Mouse (Mus musculus) CH12.LX (cell line): ENCODE results near the gene Ccdc184. TPM values are rescaled to one million over a fixed set of nuclear protein-coding genes. Genes with fewer than 3 reads are reported as not detected.

ENCODE experiments used
- DNase-seq: peaks from one replicate; pipeline ENCODE4 v3.0.0-alpha.2; 2013; ENCODE audit errors: extremely low read depth
- H3K27ac ChIP-seq: 2 replicates; pipeline ENCODE4 v1.5.1; 2012; ENCODE audit warnings: low read depth, mild to moderate bottlenecking, control low read depth, moderate library complexity; ENCODE audit not compliant: insufficient read depth
- H3K27me3 ChIP-seq: replicated peaks from 2 replicates; pipeline ENCODE3; 2012; ENCODE audit warnings: inconsistent platforms
- H3K36me3 ChIP-seq, 2 experiments: replicated peaks in 1 of 2; 2 replicates each; pipeline versions ENCODE3 to v1.6.1; 2012; ENCODE audit warnings: inconsistent platforms in 1 of 2, low read length in 1 of 2, mild to moderate bottlenecking in 1 of 2, mixed read lengths in 1 of 2, moderate library complexity in 1 of 2; ENCODE audit not compliant: control insufficient read depth in 1 of 2, insufficient read depth in 1 of 2
- H3K4me1 ChIP-seq, 2 experiments: 2 replicates each; pipeline ENCODE4 v1.6.1; 2012; ENCODE audit warnings: inconsistent platforms in 1 of 2, moderate library complexity in 1 of 2; ENCODE audit not compliant: insufficient read depth in 2 of 2, control insufficient read depth in 1 of 2
- H3K4me2 ChIP-seq: 2 replicates; pipeline ENCODE4 v1.6.1; 2012; ENCODE audit warnings: low read depth, mild to moderate bottlenecking, control low read depth; ENCODE audit not compliant: poor library complexity, insufficient read depth, severe bottlenecking
- H3K4me3 ChIP-seq, 3 experiments: fragments of 150-350 bp in 1 of 3; sonication (generic) in 1 of 3; replicated peaks in 1 of 3; 2 replicates each; pipeline versions ENCODE3 to v1.5.1; 2011 to 2012; ENCODE audit warnings: low read depth in 2 of 3, low read length in 2 of 3, mild to moderate bottlenecking in 2 of 3, moderate library complexity in 2 of 3, control low read depth in 1 of 3, improper control_type of control experiment in 1 of 3, inconsistent platforms in 1 of 3, mixed read lengths in 1 of 3; ENCODE audit not compliant: poor library complexity in 1 of 3
- H3K79me2 ChIP-seq: replicated peaks from 2 replicates; pipeline ENCODE4 v1.6.1; 2012; ENCODE audit warnings: mild to moderate bottlenecking, moderate library complexity; ENCODE audit not compliant: control insufficient read depth, poor library complexity, insufficient read depth, severe bottlenecking; ENCODE audit errors: extremely low read depth
- H3K9ac ChIP-seq: 2 replicates; pipeline ENCODE4 v1.6.1; 2012; ENCODE audit warnings: low read depth, mild to moderate bottlenecking, control low read depth, moderate library complexity; ENCODE audit not compliant: insufficient read depth
- H3K9me3 ChIP-seq: replicated peaks from 2 replicates; pipeline ENCODE3; 2012; ENCODE audit warnings: low read length, inconsistent platforms, mixed read lengths
- BHLHE40 ChIP-seq: IDR thresholded peaks from 2 replicates; pipeline ENCODE4 v1.6.1; 2011; ENCODE audit warnings: mild to moderate bottlenecking, low read depth, low read length, improper control_type of control experiment
- CHD1 ChIP-seq: IDR thresholded peaks from 2 replicates; pipeline ENCODE4 v1.6.1; 2012; ENCODE audit warnings: low read depth, low read length, improper control_type of control experiment, inconsistent platforms
- CHD2 ChIP-seq: IDR thresholded peaks from 2 replicates; pipeline ENCODE4 v1.6.1; 2011; ENCODE audit warnings: low read length, improper control_type of control experiment
- CTCF ChIP-seq, 2 experiments: IDR thresholded peaks in 1 of 2; conservative IDR thresholded peaks in 1 of 2; 2 replicates each; pipeline ENCODE4 v1.5.1; 2011 to 2012; ENCODE audit warnings: low read depth in 2 of 2, low read length in 2 of 2, improper control_type of control experiment in 1 of 2, inconsistent platforms in 1 of 2, mild to moderate bottlenecking in 1 of 2, moderate library complexity in 1 of 2
- E2F4 ChIP-seq: IDR thresholded peaks from 2 replicates; pipeline ENCODE4 v1.6.1; 2011; ENCODE audit warnings: low read depth, low read length, improper control_type of control experiment; ENCODE audit not compliant: insufficient replicate concordance
- ELF1 ChIP-seq: IDR thresholded peaks from 2 replicates; pipeline ENCODE4 v1.6.1; 2014; ENCODE audit warnings: low read depth, mild to moderate bottlenecking, inconsistent platforms, low read length, improper control_type of control experiment
- EP300 ChIP-seq: IDR thresholded peaks from 2 replicates; pipeline ENCODE4 v1.6.1; 2011; ENCODE audit warnings: low read length, improper control_type of control experiment
- ETS1 ChIP-seq: conservative IDR thresholded peaks from 2 replicates; pipeline ENCODE4 v1.6.1; 2012; ENCODE audit warnings: low read depth, mild to moderate bottlenecking, inconsistent platforms, low read length, improper control_type of control experiment, moderate library complexity
- GABPA ChIP-seq: IDR thresholded peaks from 2 replicates; pipeline ENCODE4 v1.6.1; 2012; ENCODE audit warnings: low read depth, low read length, improper control_type of control experiment, inconsistent platforms; ENCODE audit not compliant: insufficient replicate concordance
- HCFC1 ChIP-seq: IDR thresholded peaks from 2 replicates; pipeline ENCODE4 v1.6.1; 2012; ENCODE audit warnings: low read depth, mild to moderate bottlenecking, inconsistent platforms, low read length, improper control_type of control experiment
- IRF4 ChIP-seq: IDR thresholded peaks from 2 replicates; pipeline ENCODE4 v1.6.1; 2014; ENCODE audit warnings: low read depth, mild to moderate bottlenecking, inconsistent platforms, low read length, improper control_type of control experiment
- JUN ChIP-seq: IDR thresholded peaks from 2 replicates; pipeline ENCODE4 v1.6.1; 2011; ENCODE audit warnings: low read depth, mild to moderate bottlenecking, low read length, improper control_type of control experiment, moderate library complexity; ENCODE audit not compliant: insufficient read depth
- JUND ChIP-seq: conservative IDR thresholded peaks from 2 replicates; pipeline ENCODE4 v1.6.1; 2011; ENCODE audit warnings: low read depth, low read length, improper control_type of control experiment
- KAT2A ChIP-seq: IDR thresholded peaks from 2 replicates; pipeline ENCODE4 v1.6.1; 2012; ENCODE audit warnings: low read length, improper control_type of control experiment, inconsistent platforms; ENCODE audit not compliant: insufficient replicate concordance
- MAFK ChIP-seq: IDR thresholded peaks from 2 replicates; pipeline ENCODE4 v1.6.1; 2011; ENCODE audit warnings: low read length, improper control_type of control experiment; ENCODE audit not compliant: insufficient replicate concordance
- MAX ChIP-seq: IDR thresholded peaks from 2 replicates; pipeline ENCODE4 v1.6.1; 2011; ENCODE audit warnings: low read length, improper control_type of control experiment
- MAZ ChIP-seq: IDR thresholded peaks from 2 replicates; pipeline ENCODE4 v1.6.1; 2012; ENCODE audit warnings: low read depth, mild to moderate bottlenecking, inconsistent platforms, low read length, improper control_type of control experiment, moderate library complexity
- MEF2A ChIP-seq: IDR thresholded peaks from 2 replicates; pipeline ENCODE4 v1.6.1; 2014; ENCODE audit warnings: low read depth, mild to moderate bottlenecking, inconsistent platforms, low read length, improper control_type of control experiment, borderline replicate concordance
- MXI1 ChIP-seq: IDR thresholded peaks from 2 replicates; pipeline ENCODE4 v1.6.1; 2011; ENCODE audit warnings: mild to moderate bottlenecking, low read depth, low read length, improper control_type of control experiment
- MYC ChIP-seq: IDR thresholded peaks from 2 replicates; pipeline ENCODE4 v1.6.1; 2011; ENCODE audit warnings: low read depth, mild to moderate bottlenecking, improper control_type of control experiment, low read length
- NELFE ChIP-seq: IDR thresholded peaks from 2 replicates; pipeline ENCODE4 v1.6.1; 2011; ENCODE audit warnings: low read depth, low read length, improper control_type of control experiment
- NRF1 ChIP-seq: IDR thresholded peaks from 2 replicates; pipeline ENCODE4 v1.6.1; 2014; ENCODE audit warnings: low read depth, mild to moderate bottlenecking, inconsistent platforms, low read length, improper control_type of control experiment, moderate library complexity
- PAX5 ChIP-seq: IDR thresholded peaks from 2 replicates; pipeline ENCODE4 v1.6.1; 2012; ENCODE audit warnings: low read length, inconsistent platforms, mixed read lengths
- POLR2A ChIP-seq: IDR thresholded peaks from 2 replicates; pipeline ENCODE4 v1.6.1; 2011; ENCODE audit warnings: low read depth, mild to moderate bottlenecking, improper control_type of control experiment, low read length
- POLR2AphosphoS2 ChIP-seq: IDR thresholded peaks from 2 replicates; pipeline ENCODE4 v1.6.1; 2011; ENCODE audit warnings: low read depth, low read length, improper control_type of control experiment
- RAD21 ChIP-seq: IDR thresholded peaks from 2 replicates; pipeline ENCODE4 v1.6.1; 2011; ENCODE audit warnings: low read depth, mild to moderate bottlenecking, low read length, improper control_type of control experiment, moderate library complexity
- RCOR1 ChIP-seq: conservative IDR thresholded peaks from 2 replicates; pipeline ENCODE4 v1.6.1; 2012; ENCODE audit warnings: low read depth, mild to moderate bottlenecking, inconsistent platforms, low read length, improper control_type of control experiment
- SIN3A ChIP-seq: IDR thresholded peaks from 2 replicates; pipeline ENCODE4 v1.6.1; 2012; ENCODE audit warnings: low read length, improper control_type of control experiment, inconsistent platforms
- SMC3 ChIP-seq: IDR thresholded peaks from 2 replicates; pipeline ENCODE4 v1.6.1; 2011; ENCODE audit warnings: low read depth, low read length, improper control_type of control experiment
- TBP ChIP-seq: conservative IDR thresholded peaks from 2 replicates; pipeline ENCODE4 v1.6.1; 2011; ENCODE audit warnings: low read depth, low read length, improper control_type of control experiment
- TCF12 ChIP-seq: IDR thresholded peaks from 2 replicates; pipeline ENCODE4 v1.6.1; 2014; ENCODE audit warnings: low read depth, mild to moderate bottlenecking, inconsistent platforms, low read length, improper control_type of control experiment
- UBTF ChIP-seq: IDR thresholded peaks from 2 replicates; pipeline ENCODE4 v1.6.1; 2012; ENCODE audit warnings: low read depth, mild to moderate bottlenecking, inconsistent platforms, low read length, improper control_type of control experiment, moderate library complexity
- USF1 ChIP-seq: IDR thresholded peaks from 2 replicates; pipeline ENCODE4 v1.6.1; 2014; ENCODE audit warnings: low read depth, mild to moderate bottlenecking, inconsistent platforms, low read length, improper control_type of control experiment
- USF2 ChIP-seq: conservative IDR thresholded peaks from 2 replicates; pipeline ENCODE4 v1.6.1; 2011; ENCODE audit warnings: low read depth, low read length, improper control_type of control experiment
- ZC3H11A ChIP-seq: IDR thresholded peaks from 2 replicates; pipeline ENCODE4 v1.6.1; 2012; ENCODE audit warnings: low read depth, mild to moderate bottlenecking, inconsistent platforms, low read length, improper control_type of control experiment
- ZKSCAN1 ChIP-seq: IDR thresholded peaks from 2 replicates; pipeline ENCODE4 v1.6.1; 2012; ENCODE audit warnings: low read depth, inconsistent platforms, low read length, improper control_type of control experiment, borderline replicate concordance
- ZMIZ1 ChIP-seq: IDR thresholded peaks from 2 replicates; pipeline ENCODE4 v1.6.1; 2012; ENCODE audit warnings: low read depth, mild to moderate bottlenecking, inconsistent platforms, low read length, improper control_type of control experiment
- ZNF384 ChIP-seq: IDR thresholded peaks from 2 replicates; pipeline ENCODE4 v1.6.1; 2012; ENCODE audit warnings: low read depth, low read length, improper control_type of control experiment, inconsistent platforms
- dilution Hi-C: fragments of 300-500 bp; cut with MboI; formaldehyde crosslinking; loops from 2 replicates; pipeline ENCODE4 v1.14.3; 2020; ENCODE audit warnings: low sequenced_read_pairs; ENCODE audit not compliant: extremely low pct_unique_long_range_greater_than_20kb, extremely low pct_ligation_motif_present
- in situ Hi-C: fragments of 300-500 bp; cut with MboI; formaldehyde crosslinking; loops from 3 replicates; pipeline ENCODE4 v1.14.3; 2019; ENCODE audit warnings: low sequenced_read_pairs, low pct_ligation_motif_present, low pct_unique_long_range_greater_than_20kb, mixed read lengths
- polyA plus RNA-seq: library from polyadenylated mRNA; unstranded; fragments of >175 nt; gene quantifications from 2 replicates; pipeline ENCODE4 v1.2.1, GENCODE M21; 2012; ENCODE audit warnings: low read depth; ENCODE audit not compliant: insufficient read length
- total RNA-seq, 2 experiments: library from RNA; depleted of rRNA; stranded (reverse); fragments of 300-350 nt in 1 of 2; fragments of >200 nt in 1 of 2; gene quantifications; 2 replicates each; pipeline ENCODE4 v1.2.3; 2012 to 2014

Gene Ccdc184
- total and polyA plus RNA-seq, 3 experiments, result 0.04 to 0.17 TPM; not detected in 1

DNA sequence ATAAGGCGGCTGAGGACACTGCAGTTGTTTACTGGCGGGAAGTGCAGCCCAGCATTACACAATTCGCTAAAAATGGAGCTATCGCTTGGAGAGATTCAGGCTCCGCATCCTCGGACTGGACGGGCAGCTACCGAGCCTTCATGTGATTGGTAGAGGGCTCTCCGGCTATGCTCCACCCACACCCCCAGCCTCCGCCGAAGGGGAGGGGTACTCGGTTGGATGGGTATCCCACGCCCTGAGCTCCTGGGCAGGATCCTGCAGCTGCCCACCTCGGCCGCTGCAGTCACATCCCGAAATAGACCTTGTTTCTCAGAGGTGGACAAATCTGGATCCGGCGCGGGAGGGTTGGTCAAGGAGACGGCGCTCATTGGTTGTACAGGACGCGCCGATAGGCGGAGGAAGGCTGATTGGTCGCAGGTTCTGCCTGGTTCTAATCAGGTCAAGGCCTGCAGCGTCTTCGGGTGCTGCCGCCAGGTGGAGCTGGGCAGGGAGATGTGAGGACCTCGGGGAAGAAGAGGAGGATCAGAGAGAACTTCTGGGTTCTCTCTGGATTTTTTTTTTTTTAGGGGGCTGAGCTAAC is 14.3 kb downstream of the Ccdc184 start:
- Histone ChIP-seq H3K36me3 (no peaks in the 10 kb centered on the region), H3K27ac (no peak overlapping the region), H3K4me1 (peaks cover 0 to 19% of the 10 kb centered on the region in 2 experiments; a peak in 2 of 4 replicates), H3K4me3 (peak overlapping the region; percentile 58 to 59 (median 59)), H3K79me2 (no peaks in the 10 kb centered on the region), H3K27me3 (peaks cover 88% of the 10 kb centered on the region), H3K9ac (peak overlapping the region; percentile 4; the same call in 1 of the 2 replicates), H3K9me3 (no peaks in the 10 kb centered on the region), H3K4me2 (peak overlapping the region; percentile 88)
- DNase-seq, result peak; percentile 96
- dilution Hi-C loops, result no loop called here
- no peak for TF ChIP-seq ZKSCAN1
- TF ChIP-seq ETS1, result no peak
- peak; percentile 42; the same call in 1 of the 2 replicates for TF ChIP-seq IRF4
- peak; percentile 90 for TF ChIP-seq ZNF384
- TF ChIP-seq SMC3, result peak; percentile 98
- TF ChIP-seq HCFC1, result no peak
- no peak for TF ChIP-seq USF1
- no peak for TF ChIP-seq GABPA
- TF ChIP-seq ELF1, result no peak
- TF ChIP-seq RCOR1, result no peak
- TF ChIP-seq CHD2, result peak; percentile 57; the same call in 1 of the 2 replicates
- TF ChIP-seq MAX, result peak; percentile 65; the same call in 1 of the 2 replicates
- no peak for TF ChIP-seq EP300
- no peak for TF ChIP-seq MAZ
- no peak for TF ChIP-seq PAX5
- peak; percentile 45; the same call in 1 of the 2 replicates for TF ChIP-seq MYC
- no peak for TF ChIP-seq ZMIZ1
- peak; percentile 41; the same call in 1 of the 2 replicates for TF ChIP-seq NELFE
- TF ChIP-seq CHD1, result no peak
- TF ChIP-seq POLR2AphosphoS2, result no peak
- TF ChIP-seq E2F4, result no peak
- no peak for TF ChIP-seq UBTF
- peak; percentile 74 for TF ChIP-seq RAD21
- TF ChIP-seq JUND, result no peak; the same call in 1 of the 2 replicates
- TF ChIP-seq ZC3H11A, result peak; percentile 31
- no peak for TF ChIP-seq JUN
- TF ChIP-seq POLR2A, result peak; percentile 41; the same call in 1 of the 2 replicates
- TF ChIP-seq NRF1, result no peak
- no peak for TF ChIP-seq BHLHE40
- TF ChIP-seq USF2, result no peak
- peak; percentile 43; the same call in 1 of the 2 replicates for TF ChIP-seq SIN3A
- no peak for TF ChIP-seq MAFK
- TF ChIP-seq TBP, result 0 out of 2 replicates have a peak, but pooled peaks have one; percentile 56
- TF ChIP-seq TCF12, result peak; percentile 54; the same call in 1 of the 2 replicates
- no peak for TF ChIP-seq KAT2A
- peak; percentile 80 for TF ChIP-seq MEF2A
- peak; percentile 45; the same call in 1 of the 2 replicates for TF ChIP-seq MXI1
- TF ChIP-seq CTCF (conservative IDR thresholded peaks at IDR 0.05 in 1 of 2, IDR thresholded peaks at IDR 0.05 in 1 of 2; ENCODE audit: low read depth in 2 of 2, low read length in 2 of 2), result peak; percentile 35 to 96; a peak in 3 of 4 replicates
- in situ Hi-C loops, result loop anchor here (10.0 kb wide), 3 partner anchors 204 to 324 kb away; partner anchors contain the start of gene Olfr283
